Mouse (Mus musculus) testis, adult 2 months (tissue): ENCODE results near the gene Hoxd1.

Source experiments
- CTCF ChIP-seq: fragments of 200-500 bp; IDR thresholded peaks from 2 replicates; pipeline ENCODE4 v1.5.1; 2012; ENCODE audit warnings: low read depth, mild to moderate bottlenecking, inconsistent platforms, low read length, moderate library complexity; ENCODE audit not compliant: control insufficient read depth, insufficient read depth, insufficient replicate concordance
- POLR2A ChIP-seq: fragments of 200-500 bp; IDR thresholded peaks from 2 replicates; pipeline ENCODE4 v1.6.1; 2012; ENCODE audit warnings: low read depth, mild to moderate bottlenecking, inconsistent platforms, low read length, moderate library complexity; ENCODE audit not compliant: control insufficient read depth

DNA sequence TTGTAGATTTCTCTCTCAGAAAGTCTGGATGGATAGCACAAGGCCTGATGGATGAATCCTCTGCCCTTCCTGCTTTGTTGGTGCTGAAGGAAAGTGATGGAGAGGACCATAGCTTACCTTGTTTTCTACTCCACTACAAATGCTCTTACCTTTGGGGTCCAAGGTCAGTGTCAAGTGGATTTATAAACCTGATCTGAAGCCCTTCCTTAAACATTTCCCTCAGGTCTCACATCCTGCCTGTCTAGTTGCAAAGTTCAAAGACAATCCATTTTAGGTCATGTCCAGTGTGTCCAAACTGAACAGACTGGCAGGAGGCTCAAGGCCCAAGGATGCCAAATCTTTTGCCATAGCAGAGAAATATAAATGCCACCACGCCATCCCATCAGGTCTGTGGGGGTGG lies 10.9 kb upstream of the Hoxd1 start:
- no peak for TF ChIP-seq CTCF
- no peak for TF ChIP-seq POLR2A
